Mouse (Mus musculus): ENCODE results near the gene Pwwp2b. TPM values are rescaled to one million over a fixed set of nuclear protein-coding genes. Genes with fewer than 3 reads are reported as not detected.

Gene Pwwp2b
- polyA plus RNA-seq, 1 experiment: 317 TPM

GRCm38 (mm10) chr7:139222341-139222740, 25.9 kb upstream of the Pwwp2b start:
- TF ChIP-seq POLR2A (IDR thresholded peaks at IDR 0.05; ENCODE audit: control insufficient read depth, low read depth, low read length) (no peak), CTCF (IDR thresholded peaks at IDR 0.05; ENCODE audit: control insufficient read depth, insufficient read depth, insufficient replicate concordance, low read depth, low read length) (no peak)
- no peak overlapping the region for H3K4me3 ChIP-seq (ENCODE audit: control insufficient read depth, low read depth, low read length)
- H3K27me3 ChIP-seq (ENCODE audit: control insufficient read depth, insufficient read depth, low read length): no peaks in the 10 kb centered on the region
- H3K27ac ChIP-seq (ENCODE audit: control insufficient read depth, insufficient read depth, low read depth, low read length): no peak overlapping the region
- no peaks in the 10 kb centered on the region; the same call in 1 of the 2 replicates for H3K36me3 ChIP-seq (ENCODE audit: control insufficient read depth, insufficient read depth, low read length)
- no peaks in the 10 kb centered on the region; the same call in 1 of the 2 replicates for H3K4me1 ChIP-seq (ENCODE audit: control insufficient read depth, insufficient read depth, low read length)

DNA sequence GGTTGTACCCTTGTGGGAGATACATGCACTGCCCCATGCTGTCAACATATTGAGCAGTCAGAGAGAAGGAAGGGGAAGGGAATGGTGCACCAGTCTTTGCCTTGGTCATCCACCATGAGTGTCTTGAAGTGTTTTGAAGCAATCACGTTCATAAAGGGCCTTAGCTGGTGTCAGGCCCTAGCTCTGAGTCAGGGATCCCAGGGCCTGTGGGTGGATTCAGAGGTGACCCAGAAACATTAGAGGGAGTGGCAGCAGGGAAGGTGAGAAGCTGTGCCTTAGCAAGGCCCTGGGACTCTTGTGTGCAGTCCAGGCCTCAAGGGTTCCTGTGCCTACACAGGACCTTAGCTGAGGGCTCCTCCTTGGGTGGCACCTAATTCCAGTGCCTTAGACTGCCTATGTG, 24.2 kb upstream of the Pwwp2b start:
- Histone ChIP-seq H3K4me1 (ENCODE audit: control insufficient read depth, insufficient read depth, low read length) (no peaks in the 10 kb centered on the region; the same call in 1 of the 2 replicates), H3K36me3 (ENCODE audit: control insufficient read depth, insufficient read depth, low read length) (no peaks in the 10 kb centered on the region; the same call in 1 of the 2 replicates), H3K27me3 (ENCODE audit: control insufficient read depth, insufficient read depth, low read length) (no peaks in the 10 kb centered on the region), H3K27ac (ENCODE audit: control insufficient read depth, insufficient read depth, low read depth, low read length) (no peak overlapping the region), H3K4me3 (ENCODE audit: control insufficient read depth, low read depth, low read length) (no peak overlapping the region)
- TF ChIP-seq POLR2A (IDR thresholded peaks at IDR 0.05; ENCODE audit: control insufficient read depth, low read depth, low read length): no peak
- TF ChIP-seq CTCF (IDR thresholded peaks at IDR 0.05; ENCODE audit: control insufficient read depth, insufficient read depth, insufficient replicate concordance, low read depth, low read length): no peak

- no peak for TF ChIP-seq POLR2A (IDR thresholded peaks at IDR 0.05; ENCODE audit: control insufficient read depth, low read depth, low read length)
- no peaks in the 10 kb centered on the region for H3K27me3 ChIP-seq (ENCODE audit: control insufficient read depth, insufficient read depth, low read length)
- no peaks in the 10 kb centered on the region; the same call in 1 of the 2 replicates for H3K36me3 ChIP-seq (ENCODE audit: control insufficient read depth, insufficient read depth, low read length)
- no peak overlapping the region for H3K4me3 ChIP-seq (ENCODE audit: control insufficient read depth, low read depth, low read length)
- no peak overlapping the region for H3K27ac ChIP-seq (ENCODE audit: control insufficient read depth, insufficient read depth, low read depth, low read length)
- no peaks in the 10 kb centered on the region; the same call in 1 of the 2 replicates for H3K4me1 ChIP-seq (ENCODE audit: control insufficient read depth, insufficient read depth, low read length)
These were observed 23.6 kb upstream of the Pwwp2b start for GRCm38 (mm10) chr7:139224725-139225124.

DNA sequence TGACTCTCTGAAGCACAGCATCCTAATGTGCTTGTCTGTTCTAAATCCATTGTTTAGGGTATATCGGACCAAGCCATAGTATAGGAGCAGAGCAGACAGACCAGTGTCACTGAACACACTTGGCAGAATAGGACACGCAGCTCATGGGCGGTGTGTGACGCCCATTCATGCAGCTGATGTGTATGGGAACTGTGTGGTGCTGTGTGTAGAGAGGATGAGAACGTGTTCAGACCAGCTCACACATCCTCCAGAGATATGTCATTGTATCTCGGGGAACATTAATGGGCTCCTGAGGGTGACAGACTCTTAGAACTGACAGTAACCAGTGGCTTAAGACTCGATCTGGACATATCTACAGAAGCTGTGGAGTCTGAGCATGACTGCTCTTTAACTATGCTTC, 21.9 kb upstream of the Pwwp2b start:
- Histone ChIP-seq H3K27ac (ENCODE audit: control insufficient read depth, insufficient read depth, low read depth, low read length) (no peak overlapping the region), H3K4me1 (ENCODE audit: control insufficient read depth, insufficient read depth, low read length) (no peaks in the 10 kb centered on the region; the same call in none of the 2 replicates), H3K27me3 (ENCODE audit: control insufficient read depth, insufficient read depth, low read length) (no peaks in the 10 kb centered on the region), H3K36me3 (ENCODE audit: control insufficient read depth, insufficient read depth, low read length) (no peaks in the 10 kb centered on the region; the same call in 1 of the 2 replicates), H3K4me3 (ENCODE audit: control insufficient read depth, low read depth, low read length) (no peak overlapping the region)
- TF ChIP-seq POLR2A (IDR thresholded peaks at IDR 0.05; ENCODE audit: control insufficient read depth, low read depth, low read length) (no peak), CTCF (IDR thresholded peaks at IDR 0.05; ENCODE audit: control insufficient read depth, insufficient read depth, insufficient replicate concordance, low read depth, low read length) (no peak)

DNA sequence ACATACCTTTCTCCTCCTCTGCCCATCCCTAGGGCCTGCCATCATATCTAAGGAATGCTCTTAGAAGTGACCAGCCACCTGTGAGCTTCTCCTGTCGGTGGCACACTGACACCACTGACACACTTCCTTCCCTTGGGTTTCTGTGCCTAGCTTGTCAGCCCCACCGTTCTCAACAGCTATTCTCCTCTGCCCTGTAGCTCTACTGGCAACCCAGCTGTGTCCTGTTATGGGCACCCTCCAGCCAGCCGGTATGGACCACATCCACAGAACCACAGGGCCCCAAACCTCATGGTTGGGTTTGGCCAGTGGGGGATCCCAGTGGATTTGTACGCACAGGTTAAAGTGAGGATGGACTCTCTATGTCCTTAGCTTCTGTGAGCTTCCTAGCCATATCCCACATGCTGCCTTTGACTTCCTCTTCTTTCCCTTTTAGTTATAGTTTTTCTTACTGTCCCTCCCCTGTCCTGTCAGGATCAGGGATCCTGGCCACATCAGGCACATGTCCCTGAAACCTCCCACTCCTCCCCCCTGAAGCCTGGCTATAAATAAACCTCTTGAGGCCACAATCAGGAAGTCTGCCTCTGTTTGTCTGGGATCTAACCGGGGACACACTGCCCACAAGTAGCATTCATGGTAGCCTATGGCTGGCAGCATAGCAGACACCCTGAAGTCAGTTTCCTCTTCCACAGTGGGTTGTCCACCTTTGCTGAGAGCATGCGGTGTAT, 19.7 kb upstream of the Pwwp2b start:
- H3K4me1 ChIP-seq (ENCODE audit: control insufficient read depth, insufficient read depth, low read length): no peaks in the 10 kb centered on the region; the same call in none of the 2 replicates
- TF ChIP-seq CTCF (IDR thresholded peaks at IDR 0.05; ENCODE audit: control insufficient read depth, insufficient read depth, insufficient replicate concordance, low read depth, low read length): no peak
- TF ChIP-seq POLR2A (IDR thresholded peaks at IDR 0.05; ENCODE audit: control insufficient read depth, low read depth, low read length): no peak
- no peaks in the 10 kb centered on the region; the same call in 1 of the 2 replicates for H3K36me3 ChIP-seq (ENCODE audit: control insufficient read depth, insufficient read depth, low read length)
- H3K27ac ChIP-seq (ENCODE audit: control insufficient read depth, insufficient read depth, low read depth, low read length): no peak overlapping the region
- no peak overlapping the region for H3K4me3 ChIP-seq (ENCODE audit: control insufficient read depth, low read depth, low read length)
- H3K27me3 ChIP-seq (ENCODE audit: control insufficient read depth, insufficient read depth, low read length): no peaks in the 10 kb centered on the region

- no peak overlapping the region for H3K27ac ChIP-seq (ENCODE audit: control insufficient read depth, insufficient read depth, low read depth, low read length)
- H3K4me3 ChIP-seq (ENCODE audit: control insufficient read depth, low read depth, low read length): no peak overlapping the region
These were observed 18.4 kb upstream of the Pwwp2b start for GRCm38 (mm10) chr7:139229837-139230236.

DNA sequence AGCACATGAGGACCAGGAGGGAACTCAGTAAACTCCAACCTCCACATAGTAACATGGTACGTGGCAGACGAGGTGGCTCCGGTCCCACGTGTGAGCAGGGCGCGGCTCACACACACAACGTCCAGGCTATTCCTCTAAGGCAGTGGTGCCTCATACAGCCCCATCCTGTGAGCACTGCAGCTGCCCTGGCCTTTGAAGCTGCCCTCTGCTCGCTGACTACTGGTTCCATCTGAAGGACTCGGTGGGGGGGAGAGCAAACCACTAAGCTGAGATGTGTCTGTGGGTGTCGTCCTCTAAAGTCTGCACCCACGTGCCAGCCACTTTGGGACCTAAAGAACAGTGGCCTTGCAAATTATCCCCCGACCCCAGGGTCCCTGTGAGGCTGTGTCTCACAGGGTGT, 18.0 kb upstream of the Pwwp2b start:
- TF ChIP-seq CTCF (IDR thresholded peaks at IDR 0.05; ENCODE audit: control insufficient read depth, insufficient read depth, insufficient replicate concordance, low read depth, low read length) (no peak), POLR2A (IDR thresholded peaks at IDR 0.05; ENCODE audit: control insufficient read depth, low read depth, low read length) (no peak)
- Histone ChIP-seq H3K4me1 (ENCODE audit: control insufficient read depth, insufficient read depth, low read length) (no peaks in the 10 kb centered on the region; the same call in none of the 2 replicates), H3K4me3 (ENCODE audit: control insufficient read depth, low read depth, low read length) (no peak overlapping the region), H3K27me3 (ENCODE audit: control insufficient read depth, insufficient read depth, low read length) (no peaks in the 10 kb centered on the region), H3K27ac (ENCODE audit: control insufficient read depth, insufficient read depth, low read depth, low read length) (no peak overlapping the region), H3K36me3 (ENCODE audit: control insufficient read depth, insufficient read depth, low read length) (no peaks in the 10 kb centered on the region; the same call in 1 of the 2 replicates)

More at GRCm38 (mm10) chr7:139229837-139230236, 18.4 kb upstream of the Pwwp2b start:
- Histone ChIP-seq H3K27me3 (ENCODE audit: control insufficient read depth, insufficient read depth, low read length) (no peaks in the 10 kb centered on the region), H3K4me1 (ENCODE audit: control insufficient read depth, insufficient read depth, low read length) (no peaks in the 10 kb centered on the region; the same call in none of the 2 replicates), H3K36me3 (ENCODE audit: control insufficient read depth, insufficient read depth, low read length) (no peaks in the 10 kb centered on the region; the same call in 1 of the 2 replicates)
- TF ChIP-seq CTCF (IDR thresholded peaks at IDR 0.05; ENCODE audit: control insufficient read depth, insufficient read depth, insufficient replicate concordance, low read depth, low read length): no peak
- TF ChIP-seq POLR2A (IDR thresholded peaks at IDR 0.05; ENCODE audit: control insufficient read depth, low read depth, low read length): no peak
